Mouse (Mus musculus): ENCODE results near the gene Ssbp1. TPM values are rescaled to one million over a fixed set of nuclear protein-coding genes. Genes with fewer than 3 reads are reported as not detected.

Gene Ssbp1
- total RNA-seq (2021) = 10 to 100 TPM; 31.8 to 37.1 TPM
- long read RNA-seq, experiment 1, full-length matches to known transcripts = 38 of 100 reads
- long read RNA-seq, experiment 1, partial matches to known transcripts = 54 of 100 reads
- long read RNA-seq, experiment 1, other reads (novel, unspliced or antisense) = 8 of 100 reads
- long read RNA-seq, experiment 2, full-length matches to known transcripts = 42 of 109 reads
- long read RNA-seq, experiment 2, partial matches to known transcripts = 52 of 109 reads
- long read RNA-seq, experiment 2, other reads (novel, unspliced or antisense) = 15 of 109 reads

DNA sequence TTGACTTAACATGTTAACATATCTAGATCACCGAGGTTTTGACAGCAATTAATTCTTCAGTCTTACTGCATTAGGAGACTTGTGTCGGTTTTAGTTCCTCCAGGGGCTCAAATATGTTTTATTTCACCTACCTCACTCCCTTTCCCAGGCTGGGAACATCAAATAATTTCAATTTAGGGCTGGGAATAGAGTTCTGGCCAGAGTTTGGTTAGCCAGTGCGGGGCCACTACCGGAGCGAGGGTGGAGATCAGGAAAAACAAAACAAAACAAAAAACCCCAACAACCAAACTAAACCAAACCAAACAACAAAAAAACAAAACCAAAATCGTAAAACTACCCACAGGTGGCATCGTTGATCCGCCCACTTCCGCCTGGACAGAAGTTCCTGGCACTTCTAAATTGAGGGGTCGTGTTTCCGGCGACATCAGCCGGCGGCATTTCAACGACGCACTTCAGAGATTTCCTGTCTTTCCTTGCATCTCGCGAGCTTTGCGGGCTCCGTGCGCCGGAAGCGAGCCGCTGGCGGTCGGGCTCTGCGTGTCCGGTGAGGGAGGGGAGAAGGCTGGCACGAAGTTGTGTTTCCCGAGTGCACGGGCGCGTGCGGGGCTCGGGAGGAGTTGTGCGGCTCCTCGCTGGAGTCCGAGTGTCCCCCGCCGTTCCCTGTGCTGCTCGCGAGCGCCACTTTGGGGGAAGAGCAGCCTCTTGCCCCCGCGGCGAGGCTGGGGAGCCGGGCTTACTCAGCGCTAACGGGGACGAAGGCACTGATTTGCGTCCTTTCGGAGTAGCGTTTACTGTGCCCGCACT lies at the start of gene Ssbp1:
Gene Ssbp1 (plus strand): TSS at position 437 of the 804 bp plus-strand sequence.
- intact Hi-C loops (cut with DNase I) = loop anchor here (5.0 to 10.0 kb wide), 2 partner anchors 34 to 374 kb away; partner anchors contain the start of genes E330009J07Rik and Wee2
- DNase-seq (ENCODE audit: low spot score in 2 of 2) = peak; percentile 93 to 95

DNA sequence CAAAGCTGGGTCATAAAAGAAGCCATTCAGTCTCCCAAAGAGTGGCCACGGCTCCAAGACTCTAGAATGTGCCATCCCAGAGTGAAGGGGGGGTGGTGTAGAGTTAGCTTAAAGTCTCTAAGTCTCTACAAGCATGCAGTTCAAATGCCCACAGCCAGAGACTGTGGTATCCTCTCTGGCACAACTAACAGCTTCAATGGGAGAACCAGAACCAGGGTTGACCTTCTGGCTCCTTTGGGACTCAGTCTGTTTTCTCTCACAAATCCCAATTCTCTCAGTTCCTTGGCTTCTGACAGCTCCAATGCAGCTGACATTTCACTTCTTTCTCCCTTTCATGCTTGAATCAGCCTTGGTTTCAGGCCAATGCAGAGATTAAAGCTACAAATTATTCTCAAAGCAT lies 48.1 kb upstream of the Ssbp1 start:
- intact Hi-C loops (cut with DNase I) = no loop called here
- DNase-seq (ENCODE audit: low spot score in 2 of 2) = no peak

DNA sequence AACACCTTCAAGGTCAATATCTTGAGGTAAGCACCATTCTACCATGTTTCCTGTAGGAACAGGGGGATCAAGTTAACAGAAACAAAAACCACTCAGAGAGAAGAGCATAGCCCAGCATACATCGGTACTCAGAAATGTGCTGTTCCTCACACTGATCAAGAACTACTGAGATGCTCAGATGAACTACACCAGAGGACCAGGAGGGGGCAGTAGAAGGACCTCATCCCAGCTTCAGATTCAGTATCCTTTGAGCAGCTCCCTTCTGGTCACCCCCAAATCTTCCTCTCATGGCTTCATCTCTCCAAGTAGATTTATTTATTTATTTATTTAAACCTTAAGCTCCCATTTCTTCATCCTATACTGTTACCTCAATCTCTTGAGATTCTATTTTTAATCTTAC lies 47.4 kb upstream of the Ssbp1 start:
- intact Hi-C loops (cut with DNase I) = no loop called here
- peak; percentile 37 to 70 for DNase-seq (ENCODE audit: low spot score in 2 of 2)

DNA sequence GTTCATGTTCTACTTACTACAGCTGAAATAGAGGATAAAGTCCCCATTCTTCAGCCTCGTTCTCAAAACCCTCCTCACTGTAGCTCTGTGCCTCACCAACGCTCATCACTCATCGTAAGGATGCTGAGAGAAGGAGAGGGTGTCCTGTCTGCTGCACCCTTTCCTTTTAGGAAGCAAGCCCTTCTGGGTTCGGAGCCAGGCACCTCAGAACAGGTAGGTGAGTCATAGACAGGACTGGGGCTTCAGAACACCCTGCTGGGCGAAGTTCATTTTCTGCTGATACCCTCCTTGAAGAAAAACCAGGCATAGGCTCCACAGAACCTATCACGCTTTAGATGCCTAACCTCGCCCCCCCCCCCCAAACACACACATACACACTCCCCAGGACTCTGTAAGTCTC lies 43.7 kb upstream of the Ssbp1 start:
- no peak for DNase-seq (ENCODE audit: low spot score in 2 of 2)
- intact Hi-C loops (cut with DNase I) = no loop called here

DNA sequence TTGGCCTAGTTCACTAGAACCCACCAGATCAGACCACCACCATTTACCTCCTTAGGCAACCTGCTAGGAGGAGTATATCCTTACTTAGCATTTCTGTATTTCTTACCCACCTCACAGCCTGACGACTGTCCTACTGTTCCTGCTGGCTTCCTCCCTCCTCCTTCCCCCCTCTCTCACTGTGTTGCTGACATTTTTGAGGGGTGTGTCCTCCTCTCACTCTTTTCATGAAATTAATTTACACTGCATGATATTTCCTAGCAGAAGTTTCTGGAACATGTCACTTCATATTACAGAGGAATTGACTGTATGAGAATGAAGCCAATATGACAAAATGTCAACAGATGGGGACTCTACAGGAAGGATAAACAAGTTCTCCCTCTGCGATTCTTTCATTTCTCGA lies 42.5 kb upstream of the Ssbp1 start:
- intact Hi-C loops (cut with DNase I) = no loop called here
- no peak for DNase-seq (ENCODE audit: low spot score in 2 of 2)

DNA sequence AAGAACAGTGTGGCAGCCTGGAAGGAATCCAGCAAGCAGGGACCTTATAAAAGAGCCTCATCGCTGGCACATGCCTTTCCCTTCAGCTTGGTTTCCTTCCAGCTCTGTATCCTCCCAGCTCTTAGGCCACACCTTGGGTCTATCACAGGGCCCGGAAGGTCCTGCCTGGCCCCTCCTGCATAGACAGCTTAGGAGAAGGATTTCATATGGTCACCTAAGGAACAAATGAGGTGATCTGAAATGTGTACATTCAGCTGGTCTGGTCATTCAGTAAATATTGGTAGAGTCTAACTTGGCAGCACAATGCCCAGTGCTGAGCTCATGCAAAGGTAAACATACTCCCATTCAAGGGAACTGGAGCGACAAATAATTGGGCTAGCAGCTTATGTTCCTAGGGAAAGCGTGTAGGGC lies 41.6 kb upstream of the Ssbp1 start:
- intact Hi-C loops (cut with DNase I) = no loop called here
- DNase-seq (ENCODE audit: low spot score in 2 of 2) = no peak

DNA sequence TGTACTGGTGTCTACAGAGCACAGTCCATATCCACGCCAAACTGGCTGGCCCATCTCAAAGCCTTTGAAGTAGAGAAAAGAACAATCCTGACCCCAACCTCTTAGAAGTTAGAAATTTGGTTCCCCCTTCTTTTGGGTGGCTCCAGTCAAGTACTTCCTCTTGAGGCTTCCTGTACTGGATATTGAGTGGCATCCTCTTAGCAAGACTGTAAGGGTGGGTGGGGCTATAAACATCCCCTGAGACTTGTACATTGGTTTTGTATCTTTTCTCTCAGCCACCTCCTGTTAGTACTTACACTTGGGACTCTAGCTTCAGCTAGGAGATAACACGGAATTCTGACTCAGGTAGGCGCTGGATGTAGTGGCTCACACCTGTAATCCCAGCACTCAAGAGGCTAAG lies 40.9 kb upstream of the Ssbp1 start:
- intact Hi-C loops (cut with DNase I) = no loop called here
- no peak for DNase-seq (ENCODE audit: low spot score in 2 of 2)

DNA sequence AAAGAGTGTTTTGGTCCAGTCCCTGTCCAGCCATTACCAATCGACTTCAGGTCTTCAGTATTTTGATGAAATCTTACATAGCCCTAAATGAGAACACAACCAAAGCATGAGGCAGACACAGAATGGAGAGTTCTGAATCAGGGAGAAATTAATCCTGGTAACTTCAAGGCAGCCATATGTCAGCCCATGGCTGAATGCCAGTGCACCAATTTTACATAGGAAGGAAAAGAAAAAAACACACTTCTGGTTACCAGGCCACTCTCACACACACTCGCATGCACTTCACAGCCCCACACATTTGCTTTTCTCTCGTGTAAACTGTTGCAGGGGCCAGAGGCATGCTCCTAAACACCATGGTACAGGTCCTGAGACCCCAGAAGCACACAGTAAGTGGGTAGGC lies 40.3 kb upstream of the Ssbp1 start:
- peak in 1 of 2 experiments; percentile 45 for DNase-seq (ENCODE audit: low spot score in 2 of 2)
- intact Hi-C loops (cut with DNase I) = no loop called here

DNA sequence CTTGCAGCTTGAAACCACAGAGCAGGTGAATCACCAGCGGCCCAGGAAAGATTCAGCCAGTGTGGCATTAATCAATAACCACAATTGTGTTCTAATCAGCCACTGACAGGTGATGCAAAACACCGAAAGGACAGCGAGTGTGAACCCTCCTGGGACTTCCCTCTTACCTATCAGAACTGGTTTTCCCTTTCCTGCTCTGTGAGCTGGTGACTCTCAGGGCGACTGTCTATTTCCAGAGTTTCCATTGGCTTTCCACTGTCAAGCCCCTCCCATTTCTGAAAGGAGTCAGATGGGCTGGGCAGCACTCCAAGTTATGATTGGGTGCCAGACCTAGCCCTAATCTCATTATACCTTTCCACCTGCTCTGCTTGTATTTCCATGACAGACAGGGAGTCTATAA lies 39.8 kb upstream of the Ssbp1 start:
- intact Hi-C loops (cut with DNase I) = no loop called here
- no peak for DNase-seq (ENCODE audit: low spot score in 2 of 2)

DNA sequence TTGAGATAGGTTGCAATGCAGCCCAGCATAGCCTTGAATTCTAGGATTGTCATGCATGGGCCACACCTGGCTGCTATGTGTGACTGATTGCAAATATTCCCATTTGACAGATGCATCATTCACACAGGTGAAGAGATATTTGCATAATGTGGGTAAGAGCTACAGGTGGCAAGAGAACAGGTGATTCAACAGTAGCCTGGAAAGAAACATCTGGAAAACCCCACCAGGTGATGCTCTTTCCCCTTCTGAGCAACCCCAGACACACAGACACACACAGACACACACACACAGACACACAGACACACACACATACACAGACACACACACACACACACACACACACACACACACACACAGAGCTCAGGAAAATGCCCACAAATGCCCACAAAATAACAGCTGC lies 39.3 kb upstream of the Ssbp1 start:
- intact Hi-C loops (cut with DNase I) = no loop called here
- no peak for DNase-seq (ENCODE audit: low spot score in 2 of 2)

DNA sequence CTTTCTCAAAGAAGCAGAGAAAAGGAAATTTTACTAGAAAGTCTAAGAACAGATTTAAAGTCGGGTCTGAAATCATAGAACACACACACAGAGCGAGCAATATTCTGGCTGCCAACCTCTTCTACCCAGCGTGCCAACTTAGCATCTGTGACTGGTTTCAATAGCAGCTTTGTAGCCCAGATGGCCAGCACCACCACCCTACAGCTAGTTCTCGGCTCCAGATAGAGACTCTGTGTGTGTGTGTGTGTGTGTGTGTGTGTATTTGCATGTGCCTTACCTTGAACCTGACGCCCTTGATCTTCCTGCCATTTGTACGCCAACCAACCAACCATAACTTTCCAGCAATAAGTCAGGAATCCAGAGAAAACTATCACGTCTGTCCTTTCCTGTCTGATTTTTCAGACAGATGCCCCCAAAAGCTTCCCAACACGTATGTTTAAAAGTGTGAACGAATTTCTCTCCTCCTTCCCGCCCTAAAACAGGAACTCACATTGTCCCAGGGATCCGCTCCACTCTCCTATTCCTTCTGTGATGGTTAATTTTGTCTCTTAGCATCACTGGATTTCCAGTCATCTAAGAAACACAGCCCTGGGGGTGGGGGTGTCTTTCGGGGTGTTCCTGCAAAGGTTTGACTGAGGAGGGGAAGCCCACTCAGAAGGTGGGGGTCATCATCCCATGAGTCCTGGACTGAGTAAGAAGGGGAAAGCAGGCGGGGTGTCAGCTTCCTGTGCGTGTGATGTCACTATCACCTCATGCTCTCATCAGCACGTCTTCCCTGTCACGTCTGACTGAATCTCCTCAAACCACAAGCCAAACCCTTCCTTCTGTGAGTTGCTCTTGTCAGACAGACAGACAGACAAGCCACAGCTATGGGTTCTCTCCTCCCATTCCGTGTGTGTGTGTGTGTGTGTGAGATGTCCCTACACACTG lies 38.5 kb upstream of the Ssbp1 start:
- DNase-seq (ENCODE audit: low spot score in 2 of 2) = peak; percentile 66 to 79
- intact Hi-C loops (cut with DNase I) = no loop called here

DNA sequence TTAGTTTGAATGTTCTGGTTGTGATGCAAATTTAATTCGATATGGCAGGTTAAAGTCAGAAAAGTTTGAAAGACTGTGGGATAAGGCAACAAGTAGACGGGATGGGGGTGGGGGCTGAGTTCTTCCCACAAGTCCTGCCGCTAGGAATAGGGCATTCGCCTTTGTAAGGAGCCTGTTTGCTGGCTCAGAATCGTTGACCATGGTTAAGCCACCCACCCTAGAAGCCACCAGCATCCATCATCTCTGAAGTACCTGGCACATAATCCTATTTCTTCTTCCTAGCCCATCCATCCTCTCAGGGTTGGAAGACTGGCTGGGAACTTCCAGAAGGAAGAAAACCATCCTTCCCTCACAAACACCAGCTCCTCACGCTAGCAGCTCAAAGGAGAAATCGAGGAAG lies 36.5 kb upstream of the Ssbp1 start:
- DNase-seq (ENCODE audit: low spot score in 2 of 2) = no peak
- intact Hi-C loops (cut with DNase I) = loop anchor here (5.0 kb wide), 1 partner anchor 38 kb away; the partner anchor contains the start of gene Ssbp1

DNA sequence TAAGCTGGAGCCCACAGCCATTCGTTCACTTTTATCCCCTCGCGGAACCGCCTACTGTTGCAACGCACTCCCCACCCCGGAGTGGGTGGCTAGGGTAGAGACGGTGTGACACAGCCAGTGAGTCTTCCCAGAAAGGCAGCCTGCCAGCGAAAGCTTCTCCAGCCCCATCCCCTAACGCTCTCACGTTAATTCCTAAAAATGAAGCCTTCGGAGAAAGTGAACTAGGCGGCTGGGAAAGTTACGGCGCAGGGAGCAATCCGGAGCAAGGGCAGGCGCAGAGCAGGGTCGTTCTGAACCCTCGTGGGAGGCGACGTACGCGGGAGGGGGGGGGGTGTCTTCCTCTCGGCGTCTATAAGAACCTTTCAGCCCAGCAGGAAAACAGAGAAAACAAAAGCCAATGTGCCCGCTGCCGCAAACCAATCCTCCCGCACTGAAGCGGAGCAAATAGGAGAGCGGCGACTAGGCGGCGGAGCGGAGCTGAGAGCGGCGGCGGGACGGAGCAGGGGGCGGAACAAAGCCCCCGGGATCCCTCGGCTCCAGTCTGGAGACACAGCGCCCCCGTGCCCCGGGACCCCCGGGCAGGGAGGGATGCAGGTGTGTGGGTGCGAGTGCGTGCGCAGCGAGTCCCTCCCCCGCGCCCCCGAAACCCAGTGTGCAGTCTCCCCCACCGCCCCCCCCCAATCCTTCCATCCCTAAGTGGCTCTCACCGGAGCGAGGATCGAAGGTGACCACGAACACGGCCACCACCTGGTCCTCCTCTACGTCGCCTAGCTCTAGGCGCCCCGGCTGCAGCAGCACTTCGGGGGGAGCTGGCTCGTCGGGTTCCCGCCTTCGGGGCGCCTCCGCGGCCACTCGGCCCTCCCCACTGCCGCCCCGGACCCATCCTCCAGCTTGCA lies 35.8 kb upstream of the Ssbp1 start:
- DNase-seq (ENCODE audit: low spot score in 2 of 2) = peak; percentile 69 to 78
- intact Hi-C loops (cut with DNase I) = loop anchor here (5.0 kb wide), 1 partner anchor 37 kb away; the partner anchor contains the start of gene Ssbp1

DNA sequence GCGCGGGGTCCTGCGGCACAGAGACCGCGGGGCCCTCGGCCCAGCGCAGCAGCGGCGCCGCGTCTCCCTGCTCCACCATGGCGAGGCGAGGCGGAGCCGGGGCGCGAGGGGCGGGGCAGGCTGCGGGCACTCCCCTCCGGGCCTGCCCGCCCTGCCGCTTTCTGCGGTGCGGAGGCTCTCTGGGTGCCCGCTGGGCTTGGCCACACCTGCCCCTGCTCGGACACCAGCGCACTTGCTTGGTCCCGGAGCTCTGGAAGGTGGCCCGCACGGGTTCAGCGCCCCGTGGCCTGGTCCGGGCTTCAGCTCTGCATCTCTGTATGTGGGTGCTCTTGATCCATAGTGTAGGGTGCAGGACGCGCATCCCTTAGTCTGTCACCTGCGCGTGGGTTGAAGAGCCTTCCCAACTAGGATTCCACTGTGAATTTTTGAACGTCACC lies 35.1 kb upstream of the Ssbp1 start, which contains the start of gene E330009J07Rik:
Gene E330009J07Rik (minus strand): TSS at position 89 of the 437 bp plus-strand sequence.
- intact Hi-C loops (cut with DNase I) = loop anchor here (5.0 kb wide), 1 partner anchor 36 kb away; the partner anchor contains the start of gene Ssbp1
- peak; percentile 67 to 75 for DNase-seq (ENCODE audit: low spot score in 2 of 2)

DNA sequence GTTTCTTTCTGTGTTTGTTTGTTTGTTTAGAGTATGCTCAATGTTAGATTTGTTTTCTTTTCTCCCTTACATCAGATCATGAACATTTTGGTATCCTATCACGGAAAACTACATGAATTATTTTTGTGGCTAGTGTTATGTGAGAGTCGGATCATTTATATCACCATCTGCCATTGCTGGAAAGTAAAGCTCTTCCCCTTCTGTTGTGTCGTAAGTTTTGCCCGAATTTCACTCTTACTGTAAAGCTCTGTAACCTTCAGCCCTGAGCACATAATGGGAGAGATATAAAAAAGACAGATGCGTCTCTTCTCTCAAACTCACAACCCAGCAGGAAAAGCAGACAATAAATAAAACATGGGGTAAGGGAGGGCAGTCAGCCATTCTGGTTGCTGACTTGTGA lies 32.2 kb upstream of the Ssbp1 start, which contains the start of gene Wee2:
Gene Wee2 (plus strand): TSS at position 153 of the 400 bp plus-strand sequence.
- DNase-seq (ENCODE audit: low spot score in 2 of 2) = no peak
- intact Hi-C loops (cut with DNase I) = loop anchor here (5.0 kb wide), 1 partner anchor 33 kb away; the partner anchor contains the start of gene Ssbp1

DNA sequence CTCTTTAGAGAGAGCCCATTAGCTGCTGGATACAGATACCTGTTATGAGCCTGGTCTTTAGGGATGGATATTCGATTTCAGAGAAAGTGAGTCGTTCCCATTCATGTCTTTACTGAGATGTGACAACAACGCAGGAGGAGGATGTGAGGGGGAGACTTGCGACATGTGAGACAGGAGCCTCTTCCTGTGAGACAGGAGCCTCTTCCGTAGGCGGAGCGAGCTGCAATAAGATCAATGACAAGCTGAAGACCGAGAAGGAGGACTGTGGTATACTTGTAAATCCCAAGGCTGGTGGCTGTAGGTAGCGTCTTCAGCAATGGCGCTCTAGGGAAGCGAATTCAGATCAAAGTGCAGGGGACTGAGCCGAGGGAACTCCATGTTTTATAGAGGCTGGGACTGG lies 31.4 kb upstream of the Ssbp1 start:
- no peak for DNase-seq (ENCODE audit: low spot score in 2 of 2)
- intact Hi-C loops (cut with DNase I) = loop anchor here (5.0 kb wide), 1 partner anchor 33 kb away; the partner anchor contains the start of gene Ssbp1

DNA sequence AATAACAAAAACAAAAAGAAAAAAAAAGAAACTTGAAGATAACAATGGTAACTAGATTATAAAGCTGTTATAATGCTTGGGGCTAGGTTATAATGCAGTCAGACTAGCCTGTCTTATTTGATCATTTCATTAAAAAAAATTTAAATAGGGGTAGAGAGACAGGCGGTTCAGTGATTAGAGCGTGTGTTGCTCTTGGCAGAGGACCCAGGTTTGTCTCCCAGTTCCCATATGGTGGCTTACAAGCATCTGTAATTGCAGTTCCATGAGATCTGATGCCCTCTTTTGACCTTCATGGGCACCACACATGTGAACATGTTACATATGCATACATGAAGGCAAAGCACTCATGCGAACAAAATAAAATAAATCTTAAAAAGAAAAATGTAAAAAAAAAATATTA lies 29.9 kb upstream of the Ssbp1 start:
- intact Hi-C loops (cut with DNase I) = no loop called here

DNA sequence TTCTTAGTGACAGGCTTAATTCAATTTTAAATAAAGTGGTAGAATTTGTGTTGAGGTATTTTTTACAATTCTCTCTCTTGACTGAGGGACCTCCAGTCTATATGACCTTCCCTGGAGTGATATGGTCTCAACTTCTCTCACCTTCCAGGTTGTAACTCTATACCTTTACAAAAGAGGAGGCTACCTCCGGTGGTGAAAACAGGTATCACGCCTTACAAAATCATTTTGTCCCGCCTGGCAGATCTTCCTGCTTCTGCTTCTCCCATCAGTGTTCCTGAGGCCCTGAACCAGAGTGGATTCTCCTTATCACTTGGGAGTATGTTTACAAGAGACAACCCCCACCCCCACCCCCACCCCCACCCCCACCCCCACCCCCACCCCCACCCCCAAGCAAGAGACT lies 29.4 kb upstream of the Ssbp1 start:
- no peak for DNase-seq (ENCODE audit: low spot score in 2 of 2)
- intact Hi-C loops (cut with DNase I) = no loop called here

More for the DNA sequence above, 29.9 kb upstream of the Ssbp1 start:
- no peak for DNase-seq (ENCODE audit: low spot score in 2 of 2)
